Mouse (Mus musculus) ES-Bruce4 (cell line): ENCODE data around the gene Foxa1.

Source experiments
- CTCF ChIP-seq: IDR thresholded peaks from one replicate; pipeline ENCODE4 v1.8.1; 2011; ENCODE audit warnings: low read depth, low read length
- EP300 ChIP-seq: IDR thresholded peaks from 2 replicates; pipeline ENCODE4 v1.6.1; 2011; ENCODE audit warnings: low read depth, low read length; ENCODE audit not compliant: insufficient read depth
- POLR2A ChIP-seq: IDR thresholded peaks from one replicate; pipeline ENCODE4 v1.8.1; 2011; ENCODE audit warnings: low read length; ENCODE audit not compliant: insufficient read depth

- no peak for TF ChIP-seq CTCF
- no peak for TF ChIP-seq EP300
- TF ChIP-seq POLR2A: no peak
Observed at GRCm38 (mm10) chr12:57545371-57546241, 1.1 kb downstream of the Foxa1 start.
